Mouse (Mus musculus): ENCODE data around the gene Adh5. TPM values are rescaled to one million over a fixed set of nuclear protein-coding genes. Genes with fewer than 3 reads are reported as not detected.

Gene Adh5
- polyA plus RNA-seq, 1 experiment from 2014 or later, result 192 TPM

DNA sequence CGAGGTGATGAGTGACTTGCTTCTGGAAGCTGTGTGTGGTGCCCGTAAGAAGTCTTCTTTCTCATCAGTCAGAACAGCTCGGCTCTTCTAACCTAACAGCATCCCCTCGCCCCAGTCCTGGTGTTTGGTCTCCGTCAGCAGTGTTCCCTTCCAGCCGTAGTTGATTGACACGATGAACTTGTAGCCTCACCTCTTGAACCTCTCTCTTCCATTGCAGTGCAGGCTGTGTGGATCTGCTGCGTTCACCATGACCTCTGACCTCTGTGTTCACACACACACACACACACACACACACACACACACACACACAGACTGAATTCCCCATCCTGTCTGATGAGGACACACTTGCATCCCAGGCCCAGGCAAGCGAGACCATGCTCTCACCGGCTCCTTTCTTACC lies 9.3 kb downstream of the Adh5 start:
- Histone ChIP-seq H3K4me1 (ENCODE audit: control insufficient read depth, insufficient read depth, low read length) (no peaks in the 10 kb centered on the region), H3K4me3 (ENCODE audit: low read depth, low read length) (no peak overlapping the region), H3K4me2 (ENCODE audit: low read length) (no peak overlapping the region), H3K36me3 (ENCODE audit: control insufficient read depth, insufficient read depth, low read length) (peaks cover 40% of the 10 kb centered on the region), H3K9ac (ENCODE audit: low read depth, low read length) (no peak overlapping the region), H3K27me3 (ENCODE audit: control insufficient read depth, insufficient read depth, low read depth, low read length) (no peaks in the 10 kb centered on the region), H3K27ac (ENCODE audit: low read length) (no peak overlapping the region), H3K9me3 (replicated peaks; ENCODE audit: control insufficient read depth, low read length, poor library complexity, severe bottlenecking) (no peaks in the 10 kb centered on the region)
- whole genome bisulfite sequencing, result 88% methylated on average over 10 of the region's 10 CpGs
- ATAC-seq, result 0 out of 2 replicates have a peak, but pooled peaks have one; percentile 12

DNA sequence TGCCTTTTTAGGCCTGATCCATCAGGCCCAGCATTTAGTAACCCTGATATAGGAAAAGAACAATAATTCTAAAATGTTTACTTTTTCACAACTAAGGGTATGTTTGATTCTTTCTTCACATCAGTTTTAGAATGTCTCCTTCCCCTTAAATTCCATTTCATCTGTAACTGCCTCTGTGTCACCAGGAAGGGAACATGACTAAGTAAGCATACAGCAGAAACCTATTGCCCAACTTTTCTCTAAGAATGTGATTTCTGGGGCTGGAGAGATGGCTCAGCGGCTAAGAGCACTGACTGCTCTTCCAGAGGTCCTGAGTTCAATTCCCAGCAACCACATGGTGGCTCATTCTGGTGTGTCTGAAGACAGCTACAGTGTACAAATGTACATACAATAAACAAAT lies 11.3 kb downstream of the Adh5 start:
- H3K27me3 ChIP-seq (ENCODE audit: control insufficient read depth, insufficient read depth, low read depth, low read length), result no peaks in the 10 kb centered on the region
- no peak overlapping the region for H3K27ac ChIP-seq (ENCODE audit: low read length)
- no peak for ATAC-seq
- H3K36me3 ChIP-seq (ENCODE audit: control insufficient read depth, insufficient read depth, low read length), result peaks cover 35% of the 10 kb centered on the region
- WGBS, result 94% methylated on average over 1 of the region's 1 CpGs
- H3K9ac ChIP-seq (ENCODE audit: low read depth, low read length), result no peak overlapping the region
- no peaks in the 10 kb centered on the region for H3K4me1 ChIP-seq (ENCODE audit: control insufficient read depth, insufficient read depth, low read length)
- H3K4me2 ChIP-seq (ENCODE audit: low read length), result no peak overlapping the region
- no peak overlapping the region for H3K4me3 ChIP-seq (ENCODE audit: low read depth, low read length)
- no peaks in the 10 kb centered on the region for H3K9me3 ChIP-seq (replicated peaks; ENCODE audit: control insufficient read depth, low read length, poor library complexity, severe bottlenecking)

DNA sequence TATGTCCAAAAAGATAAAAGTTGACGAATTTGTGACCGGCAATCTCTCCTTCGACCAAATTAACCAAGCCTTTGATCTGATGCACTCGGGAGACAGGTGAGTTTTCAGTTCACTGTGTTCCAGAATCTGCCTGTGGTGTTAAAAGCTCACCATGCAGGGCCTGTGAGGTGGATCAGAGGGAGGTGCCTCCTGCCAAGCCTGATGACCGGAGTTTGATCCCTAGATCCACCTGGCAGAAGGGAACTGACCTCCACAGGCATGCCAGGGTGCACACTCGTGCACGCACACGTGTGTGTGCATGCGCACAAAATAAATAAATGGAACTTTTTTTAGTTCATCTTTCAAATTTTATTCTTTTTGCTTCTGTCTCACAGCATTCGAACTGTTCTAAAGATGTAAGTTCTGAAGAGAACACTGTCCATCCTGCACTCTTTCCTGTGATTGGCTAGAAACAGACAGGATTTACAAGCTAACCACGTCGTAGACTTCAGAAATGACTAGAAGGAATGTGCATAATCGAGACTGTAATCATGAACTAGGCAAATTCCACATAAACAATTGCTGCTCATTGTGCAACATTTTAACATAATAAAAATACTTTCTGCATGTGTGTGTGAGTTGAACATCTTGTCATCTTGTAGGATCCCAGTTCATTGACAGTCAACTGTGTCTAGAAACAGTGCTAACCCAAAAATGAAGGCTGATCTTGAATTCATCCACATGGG lies 12.0 kb downstream of the Adh5 start:
- Histone ChIP-seq H3K27ac (ENCODE audit: low read length) (no peak overlapping the region), H3K9ac (ENCODE audit: low read depth, low read length) (no peak overlapping the region), H3K27me3 (ENCODE audit: control insufficient read depth, insufficient read depth, low read depth, low read length) (no peaks in the 10 kb centered on the region), H3K9me3 (replicated peaks; ENCODE audit: control insufficient read depth, low read length, poor library complexity, severe bottlenecking) (no peaks in the 10 kb centered on the region), H3K4me2 (ENCODE audit: low read length) (no peak overlapping the region), H3K4me3 (ENCODE audit: low read depth, low read length) (no peak overlapping the region), H3K36me3 (ENCODE audit: control insufficient read depth, insufficient read depth, low read length) (peaks cover 37% of the 10 kb centered on the region), H3K4me1 (ENCODE audit: control insufficient read depth, insufficient read depth, low read length) (no peaks in the 10 kb centered on the region)
- no peak for ATAC-seq
- WGBS, result 92% methylated on average over 13 of the region's 13 CpGs

DNA sequence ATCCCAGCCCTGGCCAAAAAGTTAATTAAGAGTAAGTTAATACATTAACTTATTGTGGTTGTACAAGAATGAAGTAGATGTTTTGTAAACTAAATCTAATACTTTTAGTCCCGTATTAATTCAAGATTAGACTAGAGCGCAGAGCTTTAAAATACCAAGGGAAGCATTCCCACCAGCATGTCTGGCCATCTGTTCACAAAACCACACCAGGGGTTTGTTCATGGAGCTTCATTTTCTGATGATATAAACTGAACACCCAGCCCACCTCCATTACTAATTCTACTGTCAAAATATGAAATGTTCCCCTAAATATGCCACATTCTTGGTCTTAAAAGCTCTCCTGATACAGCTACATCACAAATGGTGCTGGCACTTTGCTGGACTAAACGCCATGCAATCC lies 15.5 kb downstream of the Adh5 start:
- Histone ChIP-seq H3K9me3 (replicated peaks; ENCODE audit: control insufficient read depth, low read length, poor library complexity, severe bottlenecking) (no peaks in the 10 kb centered on the region), H3K4me2 (ENCODE audit: low read length) (no peak overlapping the region), H3K27me3 (ENCODE audit: control insufficient read depth, insufficient read depth, low read depth, low read length) (no peaks in the 10 kb centered on the region), H3K4me3 (ENCODE audit: low read depth, low read length) (no peak overlapping the region), H3K36me3 (ENCODE audit: control insufficient read depth, insufficient read depth, low read length) (peaks cover 38% of the 10 kb centered on the region), H3K9ac (ENCODE audit: low read depth, low read length) (no peak overlapping the region), H3K27ac (ENCODE audit: low read length) (no peak overlapping the region), H3K4me1 (ENCODE audit: control insufficient read depth, insufficient read depth, low read length) (no peaks in the 10 kb centered on the region)
- ATAC-seq, result no peak
- 95% methylated on average over 3 of the region's 3 CpGs for WGBS

DNA sequence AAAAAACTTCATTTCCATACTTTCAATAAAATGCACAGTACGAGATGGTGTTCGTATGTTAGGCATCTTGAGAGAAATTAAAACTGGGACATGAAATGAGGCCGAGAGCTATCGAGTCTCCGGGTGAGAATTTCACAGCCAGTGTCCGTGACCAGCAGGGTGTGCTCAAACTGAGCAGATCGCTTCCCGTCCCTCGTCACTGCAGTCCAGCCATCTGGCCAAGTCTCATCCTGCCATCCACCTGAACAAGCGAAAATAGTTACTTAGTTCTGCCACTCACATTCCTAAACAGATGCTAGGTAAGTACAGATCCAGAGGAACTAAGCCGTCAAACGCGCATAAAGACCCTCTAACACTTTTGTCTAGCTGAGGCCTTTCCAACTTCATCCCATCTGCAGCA lies 17.4 kb downstream of the Adh5 start:
- Histone ChIP-seq H3K9me3 (replicated peaks; ENCODE audit: control insufficient read depth, low read length, poor library complexity, severe bottlenecking) (no peaks in the 10 kb centered on the region), H3K27me3 (ENCODE audit: control insufficient read depth, insufficient read depth, low read depth, low read length) (no peaks in the 10 kb centered on the region), H3K4me1 (ENCODE audit: control insufficient read depth, insufficient read depth, low read length) (no peaks in the 10 kb centered on the region), H3K4me3 (ENCODE audit: low read depth, low read length) (no peak overlapping the region), H3K36me3 (ENCODE audit: control insufficient read depth, insufficient read depth, low read length) (peaks cover 31% of the 10 kb centered on the region), H3K9ac (ENCODE audit: low read depth, low read length) (no peak overlapping the region), H3K4me2 (ENCODE audit: low read length) (no peak overlapping the region), H3K27ac (ENCODE audit: low read length) (no peak overlapping the region)
- no peak for ATAC-seq
- 82% methylated on average over 13 of the region's 13 CpGs for WGBS

DNA sequence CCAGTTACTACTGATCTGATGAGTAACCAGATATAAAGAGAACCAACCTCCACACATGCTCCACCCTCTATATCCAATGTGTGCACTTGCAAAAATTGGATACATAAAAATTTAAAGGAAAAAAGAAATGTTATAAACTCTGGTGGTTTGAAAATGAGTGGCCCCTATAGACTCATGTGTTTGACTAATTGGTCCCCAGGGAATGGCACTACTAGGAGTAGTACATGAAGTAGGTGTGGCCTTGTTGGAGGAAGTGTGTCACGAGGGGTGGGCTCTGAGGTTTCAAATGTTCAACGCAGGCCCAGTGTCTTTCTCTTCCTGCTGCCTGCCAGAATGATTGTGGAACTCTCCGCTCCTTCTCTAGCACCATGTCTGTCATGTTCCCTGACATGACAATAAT lies 18.9 kb downstream of the Adh5 start:
- Histone ChIP-seq H3K4me3 (ENCODE audit: low read depth, low read length) (no peak overlapping the region), H3K4me1 (ENCODE audit: control insufficient read depth, insufficient read depth, low read length) (no peaks in the 10 kb centered on the region), H3K27ac (ENCODE audit: low read length) (no peak overlapping the region), H3K9ac (ENCODE audit: low read depth, low read length) (no peak overlapping the region), H3K36me3 (ENCODE audit: control insufficient read depth, insufficient read depth, low read length) (peaks cover 33% of the 10 kb centered on the region), H3K27me3 (ENCODE audit: control insufficient read depth, insufficient read depth, low read depth, low read length) (no peaks in the 10 kb centered on the region), H3K4me2 (ENCODE audit: low read length) (no peak overlapping the region), H3K9me3 (replicated peaks; ENCODE audit: control insufficient read depth, low read length, poor library complexity, severe bottlenecking) (no peaks in the 10 kb centered on the region)
- 78% methylated on average over 3 of the region's 3 CpGs for WGBS
- ATAC-seq, result no peak; the same call in 1 of the 2 replicates

DNA sequence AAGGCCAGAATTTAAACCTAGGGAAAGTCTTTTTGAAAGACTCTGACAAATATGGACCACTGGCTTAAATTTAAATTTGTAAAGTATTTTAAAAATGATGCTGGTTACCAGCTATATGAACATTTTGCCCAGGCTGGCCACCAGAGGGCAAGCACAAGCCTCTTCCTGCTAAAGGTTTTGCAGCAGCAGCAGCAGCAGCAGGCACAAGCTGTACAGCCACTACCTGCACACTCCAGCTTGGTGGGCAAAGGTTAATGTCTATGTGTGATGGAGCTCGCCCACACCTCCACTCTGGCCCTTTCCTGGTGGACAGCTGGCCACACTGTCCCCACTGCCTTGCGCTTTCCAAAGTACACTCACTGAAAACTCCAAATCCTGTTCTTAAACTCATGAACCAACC lies 20.2 kb downstream of the Adh5 start:
- H3K36me3 ChIP-seq (ENCODE audit: control insufficient read depth, insufficient read depth, low read length), result peaks cover 36% of the 10 kb centered on the region
- ATAC-seq, result peak; percentile 52; the same call in 1 of the 2 replicates

DNA sequence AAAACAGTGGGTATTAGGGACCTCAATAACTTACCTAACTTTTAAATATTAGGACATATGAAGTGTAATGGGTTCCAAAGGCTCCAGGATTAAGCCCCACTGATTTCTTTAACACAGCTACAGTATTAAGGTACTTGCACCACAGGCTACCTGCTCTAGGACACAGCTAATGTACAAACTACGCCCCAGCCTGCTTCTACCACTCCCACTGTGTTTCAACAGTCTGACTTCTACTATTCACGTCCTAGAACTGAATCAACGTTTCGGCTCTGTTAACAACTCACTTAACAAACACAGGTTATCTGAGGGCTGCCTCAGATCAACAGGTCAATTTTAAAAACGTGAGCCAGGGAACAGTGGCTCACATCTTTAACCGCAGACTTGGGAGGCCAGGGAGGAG lies 20.9 kb downstream of the Adh5 start:
- H3K4me1 ChIP-seq (ENCODE audit: control insufficient read depth, insufficient read depth, low read length), result no peaks in the 10 kb centered on the region
- no peak overlapping the region for H3K9ac ChIP-seq (ENCODE audit: low read depth, low read length)
- H3K27me3 ChIP-seq (ENCODE audit: control insufficient read depth, insufficient read depth, low read depth, low read length), result no peaks in the 10 kb centered on the region
- H3K9me3 ChIP-seq (replicated peaks; ENCODE audit: control insufficient read depth, low read length, poor library complexity, severe bottlenecking), result no peaks in the 10 kb centered on the region
- no peak overlapping the region for H3K27ac ChIP-seq (ENCODE audit: low read length)
- no peak overlapping the region for H3K4me2 ChIP-seq (ENCODE audit: low read length)
- no peak overlapping the region for H3K4me3 ChIP-seq (ENCODE audit: low read depth, low read length)
- WGBS, result 91% methylated on average over 6 of the region's 6 CpGs
- no peak for ATAC-seq
- H3K36me3 ChIP-seq (ENCODE audit: control insufficient read depth, insufficient read depth, low read length), result peaks cover 39% of the 10 kb centered on the region

More for the DNA sequence above, 20.2 kb downstream of the Adh5 start:
- H3K9ac ChIP-seq (ENCODE audit: low read depth, low read length), result no peak overlapping the region
- H3K9me3 ChIP-seq (replicated peaks; ENCODE audit: control insufficient read depth, low read length, poor library complexity, severe bottlenecking), result no peaks in the 10 kb centered on the region
- H3K4me2 ChIP-seq (ENCODE audit: low read length), result no peak overlapping the region
- H3K4me1 ChIP-seq (ENCODE audit: control insufficient read depth, insufficient read depth, low read length), result no peaks in the 10 kb centered on the region
- no peaks in the 10 kb centered on the region for H3K27me3 ChIP-seq (ENCODE audit: control insufficient read depth, insufficient read depth, low read depth, low read length)
- no peak overlapping the region for H3K27ac ChIP-seq (ENCODE audit: low read length)
- WGBS, result 82% methylated on average over 2 of the region's 2 CpGs
- no peak overlapping the region for H3K4me3 ChIP-seq (ENCODE audit: low read depth, low read length)

DNA sequence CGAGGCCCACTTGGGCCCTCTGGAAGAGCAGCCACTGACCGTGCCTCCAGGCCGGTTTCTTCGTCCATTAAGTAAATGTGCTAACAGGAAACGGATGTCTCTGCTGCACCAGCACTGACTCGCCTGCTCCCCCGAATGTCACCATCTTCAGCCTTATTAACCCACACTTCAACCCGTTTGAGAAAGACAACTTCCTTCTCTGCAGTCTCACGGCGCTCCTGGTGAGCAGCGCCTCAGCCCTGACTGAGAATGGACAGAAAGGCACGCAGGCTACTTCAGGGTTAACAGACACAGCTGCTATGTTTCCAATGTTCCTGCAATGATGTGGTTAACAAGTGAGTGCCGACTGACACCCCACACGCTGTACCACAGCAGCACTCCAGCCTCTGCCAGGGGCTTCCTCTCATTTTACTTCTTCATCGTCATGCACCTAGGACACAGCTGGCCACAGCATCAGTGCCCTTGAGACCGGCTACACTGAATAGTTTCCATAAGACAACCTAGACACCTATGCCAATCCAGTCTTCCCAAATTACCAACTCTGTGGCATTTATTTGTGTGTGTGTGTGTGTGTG lies 21.8 kb downstream of the Adh5 start:
- no peak overlapping the region for H3K9ac ChIP-seq (ENCODE audit: low read depth, low read length)
- 87% methylated on average over 16 of the region's 16 CpGs for whole genome bisulfite sequencing
- peaks cover 39% of the 10 kb centered on the region for H3K36me3 ChIP-seq (ENCODE audit: control insufficient read depth, insufficient read depth, low read length)
- no peaks in the 10 kb centered on the region for H3K27me3 ChIP-seq (ENCODE audit: control insufficient read depth, insufficient read depth, low read depth, low read length)
- no peak overlapping the region for H3K4me2 ChIP-seq (ENCODE audit: low read length)
- no peaks in the 10 kb centered on the region for H3K4me1 ChIP-seq (ENCODE audit: control insufficient read depth, insufficient read depth, low read length)
- H3K27ac ChIP-seq (ENCODE audit: low read length), result no peak overlapping the region
- ATAC-seq, result no peak
- no peaks in the 10 kb centered on the region for H3K9me3 ChIP-seq (replicated peaks; ENCODE audit: control insufficient read depth, low read length, poor library complexity, severe bottlenecking)
- no peak overlapping the region for H3K4me3 ChIP-seq (ENCODE audit: low read depth, low read length)

Measured in midbrain, embryonic 16.5 days (tissue).